Mouse (Mus musculus): Measurements from ENCODE around the gene Tmem176b.

GRCm38 (mm10) chr6:48851820-48852491 is 10.7 kb upstream of the Tmem176b start:
- TF ChIP-seq FOSL1 (IDR thresholded peaks at IDR 0.05; ENCODE audit: insufficient read depth, low read length, poor library complexity, severe bottlenecking), result no peak
- TF ChIP-seq CTCF (IDR thresholded peaks at IDR 0.05; ENCODE audit: control insufficient read depth, insufficient read depth, insufficient read length), result no peak
- TF ChIP-seq CEBPB (IDR thresholded peaks at IDR 0.05; ENCODE audit: low read depth), result no peak
